Mouse (Mus musculus): ENCODE results near the gene Slit3. TPM values are rescaled to one million over a fixed set of nuclear protein-coding genes. Genes with fewer than 3 reads are reported as not detected.

The Slit3 gene
- total and polyA plus RNA-seq, 3 experiments = 0.76 TPM; not detected in 2

DNA sequence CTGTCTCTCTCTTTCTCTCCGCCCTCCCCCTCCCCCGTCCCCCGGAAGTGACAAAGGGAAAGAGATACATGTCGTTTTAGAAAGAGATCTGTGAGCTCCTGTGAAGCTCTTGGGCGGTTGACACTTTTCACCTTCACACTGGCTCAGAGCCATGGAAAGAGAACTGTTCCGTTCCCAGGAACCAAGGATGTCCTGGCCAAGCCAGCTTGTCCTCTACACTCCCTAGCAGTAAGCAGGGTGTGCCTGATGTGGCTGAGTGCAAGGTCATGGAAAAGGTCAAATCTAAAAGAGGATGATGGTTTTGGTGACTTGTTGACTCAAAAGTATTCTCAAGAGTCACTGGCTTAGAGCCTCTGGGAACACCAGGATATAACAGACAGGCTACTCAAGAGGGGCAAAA lies 219.7 kb downstream of the Slit3 start:
- no peak overlapping the region for H3K4me3 ChIP-seq (ENCODE audit: low read depth, low read length)
- TF ChIP-seq GATA1 (IDR thresholded peaks at IDR 0.05; ENCODE audit: borderline replicate concordance, low read length) = no peak
- TF ChIP-seq TAL1 (conservative IDR thresholded peaks at IDR 0.05; ENCODE audit: low read depth, low read length) = no peak
- no peak for TF ChIP-seq POLR2AphosphoS5 (IDR thresholded peaks at IDR 0.05; ENCODE audit: insufficient replicate concordance, low read depth, low read length)
- no peak for TF ChIP-seq GATA2 (IDR thresholded peaks at IDR 0.05; ENCODE audit: borderline replicate concordance, low read depth, low read length)
- no peak for TF ChIP-seq CTCF (IDR thresholded peaks at IDR 0.05; ENCODE audit: low read depth, low read length)

DNA sequence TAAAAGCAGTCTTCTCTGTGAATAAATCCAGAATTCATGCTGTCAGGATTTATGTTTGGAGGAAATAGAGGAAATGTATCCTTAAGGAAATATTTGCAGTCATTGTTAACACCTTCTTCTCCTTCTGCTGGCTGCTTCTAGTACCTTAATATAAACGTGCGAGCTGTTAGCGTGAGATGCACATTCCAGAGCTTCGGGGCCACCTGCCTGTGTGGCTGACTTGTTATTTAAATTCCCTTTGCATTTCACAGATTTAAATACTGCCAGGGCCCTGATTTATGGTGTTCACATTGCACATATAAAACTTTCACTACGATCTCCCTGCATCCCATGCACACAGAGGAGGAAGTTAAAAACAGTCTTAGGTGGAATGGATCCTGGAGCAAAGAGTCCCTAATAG lies 221.5 kb downstream of the Slit3 start:
- ATAC-seq (ENCODE audit: extremely low read depth, insufficient number of reproducible peaks, low FRiP score, poor library complexity, severe bottlenecking) (no peak), DNase-seq (ENCODE audit: low spot score) (no peak)
- no peaks in the 10 kb centered on the region for H3K27me3 ChIP-seq (ENCODE audit: insufficient read depth, low read length)
- H3K4me3 ChIP-seq (ENCODE audit: low read depth, low read length) = no peak overlapping the region
- peaks cover 72% of the 10 kb centered on the region for H3K9me3 ChIP-seq (replicated peaks)
- no peaks in the 10 kb centered on the region for H3K36me3 ChIP-seq (replicated peaks)
- no peak for TF ChIP-seq TAL1 (conservative IDR thresholded peaks at IDR 0.05; ENCODE audit: low read depth, low read length)
- no peak for TF ChIP-seq GATA2 (IDR thresholded peaks at IDR 0.05; ENCODE audit: borderline replicate concordance, low read depth, low read length)
- TF ChIP-seq CTCF (IDR thresholded peaks at IDR 0.05; ENCODE audit: low read depth, low read length) = no peak
- no peak for TF ChIP-seq POLR2AphosphoS5 (IDR thresholded peaks at IDR 0.05; ENCODE audit: insufficient replicate concordance, low read depth, low read length)
- no peak for TF ChIP-seq GATA1 (IDR thresholded peaks at IDR 0.05; ENCODE audit: borderline replicate concordance, low read length)
- no peaks in the 10 kb centered on the region for H3K4me1 ChIP-seq (ENCODE audit: insufficient read depth, low read depth, low read length)

More for the DNA sequence above, 219.7 kb downstream of the Slit3 start:
- Histone ChIP-seq H3K36me3 (replicated peaks) (no peaks in the 10 kb centered on the region), H3K27me3 (ENCODE audit: insufficient read depth, low read length) (no peaks in the 10 kb centered on the region), H3K9me3 (replicated peaks) (peaks cover 70% of the 10 kb centered on the region), H3K4me1 (ENCODE audit: insufficient read depth, low read depth, low read length) (no peaks in the 10 kb centered on the region)
- DNase-seq (ENCODE audit: low spot score) (no peak), ATAC-seq (ENCODE audit: extremely low read depth, insufficient number of reproducible peaks, low FRiP score, poor library complexity, severe bottlenecking) (no peak)

DNA sequence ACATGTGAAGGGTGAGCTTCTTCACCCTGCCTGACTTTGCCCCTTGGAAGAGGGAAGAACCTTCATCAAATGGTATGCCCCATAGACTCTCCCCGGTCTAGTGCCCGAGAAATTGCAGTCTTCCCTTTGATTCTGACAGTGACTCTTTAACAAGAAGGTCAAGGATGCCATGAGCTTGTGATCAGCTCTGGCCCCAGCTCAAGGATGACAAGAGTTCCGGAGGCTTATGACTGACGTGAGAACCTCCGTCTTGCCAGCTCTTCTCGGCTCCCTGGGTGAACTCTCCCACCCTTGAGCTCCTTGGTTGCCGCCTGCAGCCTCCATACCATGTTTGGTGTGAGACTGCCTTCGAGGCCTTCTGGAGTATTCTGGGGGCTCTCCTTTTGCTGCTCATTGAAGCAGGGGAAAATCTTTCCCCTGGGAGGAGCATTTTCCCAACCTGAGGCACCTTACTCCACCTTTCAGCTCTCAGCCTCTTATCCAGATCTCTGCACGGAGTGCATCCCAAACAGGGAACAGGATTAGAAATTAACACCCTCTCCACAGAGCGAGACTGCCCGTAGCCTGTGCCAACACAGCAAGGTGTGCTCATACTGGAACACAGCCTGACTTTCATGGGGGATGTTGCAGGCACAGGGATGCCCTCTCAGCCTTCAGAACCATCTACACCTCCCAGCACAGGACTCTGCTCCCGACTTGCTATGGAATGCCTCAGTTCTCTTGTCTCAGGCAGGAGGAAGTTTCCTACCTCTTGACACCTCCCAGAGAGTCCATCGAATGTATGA lies 224.9 kb downstream of the Slit3 start:
- H3K4me1 ChIP-seq (ENCODE audit: insufficient read depth, low read depth, low read length) = no peaks in the 10 kb centered on the region
- TF ChIP-seq POLR2AphosphoS5 (IDR thresholded peaks at IDR 0.05; ENCODE audit: insufficient replicate concordance, low read depth, low read length) (no peak), GATA1 (IDR thresholded peaks at IDR 0.05; ENCODE audit: borderline replicate concordance, low read length) (no peak), GATA2 (IDR thresholded peaks at IDR 0.05; ENCODE audit: borderline replicate concordance, low read depth, low read length) (no peak), TAL1 (conservative IDR thresholded peaks at IDR 0.05; ENCODE audit: low read depth, low read length) (no peak), CTCF (IDR thresholded peaks at IDR 0.05; ENCODE audit: low read depth, low read length) (no peak)
- H3K36me3 ChIP-seq (replicated peaks) = no peaks in the 10 kb centered on the region
- no peak overlapping the region for H3K4me3 ChIP-seq (ENCODE audit: low read depth, low read length)
- H3K27me3 ChIP-seq (ENCODE audit: insufficient read depth, low read length) = no peaks in the 10 kb centered on the region
- ATAC-seq (ENCODE audit: extremely low read depth, insufficient number of reproducible peaks, low FRiP score, poor library complexity, severe bottlenecking) = no peak
- DNase-seq (ENCODE audit: low spot score) = no peak
- peaks cover 73% of the 10 kb centered on the region for H3K9me3 ChIP-seq (replicated peaks)

DNA sequence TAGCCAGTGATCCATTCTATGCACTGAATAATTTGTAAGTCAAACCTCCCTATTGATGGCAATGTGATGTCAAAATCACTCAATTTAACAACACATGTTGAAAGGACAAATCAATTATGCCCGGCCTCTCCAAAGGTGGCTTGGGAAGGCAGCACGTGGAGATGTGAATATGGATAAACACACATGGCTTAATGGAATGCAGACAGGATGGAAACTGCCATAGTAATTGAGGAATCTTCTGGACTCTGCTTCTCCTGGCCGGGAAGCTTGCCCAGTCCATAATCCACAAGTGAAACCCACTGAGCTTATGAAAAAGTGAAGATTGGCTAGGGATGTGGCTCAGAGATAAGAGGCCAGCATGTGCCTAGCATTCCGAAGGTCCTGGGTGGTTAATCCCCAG lies 227.1 kb downstream of the Slit3 start:
- Histone ChIP-seq H3K4me3 (ENCODE audit: low read depth, low read length) (no peak overlapping the region), H3K4me1 (ENCODE audit: insufficient read depth, low read depth, low read length) (no peaks in the 10 kb centered on the region), H3K36me3 (replicated peaks) (no peaks in the 10 kb centered on the region), H3K27me3 (ENCODE audit: insufficient read depth, low read length) (no peaks in the 10 kb centered on the region), H3K9me3 (replicated peaks) (peaks cover 72% of the 10 kb centered on the region)
- TF ChIP-seq CTCF (IDR thresholded peaks at IDR 0.05; ENCODE audit: low read depth, low read length) = no peak
- no peak for TF ChIP-seq GATA2 (IDR thresholded peaks at IDR 0.05; ENCODE audit: borderline replicate concordance, low read depth, low read length)
- no peak for TF ChIP-seq TAL1 (conservative IDR thresholded peaks at IDR 0.05; ENCODE audit: low read depth, low read length)
- TF ChIP-seq POLR2AphosphoS5 (IDR thresholded peaks at IDR 0.05; ENCODE audit: insufficient replicate concordance, low read depth, low read length) = no peak
- no peak for TF ChIP-seq GATA1 (IDR thresholded peaks at IDR 0.05; ENCODE audit: borderline replicate concordance, low read length)
- no peak for DNase-seq (ENCODE audit: low spot score)
- ATAC-seq (ENCODE audit: extremely low read depth, insufficient number of reproducible peaks, low FRiP score, poor library complexity, severe bottlenecking) = no peak

DNA sequence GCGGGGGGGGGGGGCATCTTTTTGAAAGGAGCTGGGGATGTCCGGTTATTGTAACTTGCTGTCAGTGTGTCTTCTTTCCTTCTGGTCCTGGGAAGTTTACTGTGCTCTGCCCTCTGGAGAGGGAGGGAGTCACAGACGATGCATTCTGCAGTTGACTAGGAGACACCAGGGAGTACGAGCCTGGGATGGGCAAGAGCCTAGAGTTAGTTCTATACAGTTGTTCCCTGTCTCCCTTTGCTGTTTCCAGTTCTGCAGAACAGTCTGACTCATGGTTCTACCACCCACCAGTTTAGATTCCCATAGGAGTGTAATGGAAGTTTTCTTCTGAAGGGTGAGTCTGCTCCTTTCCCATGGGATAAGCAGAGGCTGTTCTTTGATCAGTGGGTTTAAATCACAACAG lies 229.9 kb downstream of the Slit3 start:
- peaks cover 65% of the 10 kb centered on the region for H3K9me3 ChIP-seq (replicated peaks)
- TF ChIP-seq GATA1 (IDR thresholded peaks at IDR 0.05; ENCODE audit: borderline replicate concordance, low read length) (no peak), GATA2 (IDR thresholded peaks at IDR 0.05; ENCODE audit: borderline replicate concordance, low read depth, low read length) (no peak), CTCF (IDR thresholded peaks at IDR 0.05; ENCODE audit: low read depth, low read length) (no peak), TAL1 (conservative IDR thresholded peaks at IDR 0.05; ENCODE audit: low read depth, low read length) (no peak), POLR2AphosphoS5 (IDR thresholded peaks at IDR 0.05; ENCODE audit: insufficient replicate concordance, low read depth, low read length) (no peak)
- H3K4me3 ChIP-seq (ENCODE audit: low read depth, low read length) = no peak overlapping the region
- no peaks in the 10 kb centered on the region for H3K27me3 ChIP-seq (ENCODE audit: insufficient read depth, low read length)
- H3K36me3 ChIP-seq (replicated peaks) = no peaks in the 10 kb centered on the region
- ATAC-seq (ENCODE audit: extremely low read depth, insufficient number of reproducible peaks, low FRiP score, poor library complexity, severe bottlenecking) = no peak
- no peak for DNase-seq (ENCODE audit: low spot score)
- H3K4me1 ChIP-seq (ENCODE audit: insufficient read depth, low read depth, low read length) = no peaks in the 10 kb centered on the region

DNA sequence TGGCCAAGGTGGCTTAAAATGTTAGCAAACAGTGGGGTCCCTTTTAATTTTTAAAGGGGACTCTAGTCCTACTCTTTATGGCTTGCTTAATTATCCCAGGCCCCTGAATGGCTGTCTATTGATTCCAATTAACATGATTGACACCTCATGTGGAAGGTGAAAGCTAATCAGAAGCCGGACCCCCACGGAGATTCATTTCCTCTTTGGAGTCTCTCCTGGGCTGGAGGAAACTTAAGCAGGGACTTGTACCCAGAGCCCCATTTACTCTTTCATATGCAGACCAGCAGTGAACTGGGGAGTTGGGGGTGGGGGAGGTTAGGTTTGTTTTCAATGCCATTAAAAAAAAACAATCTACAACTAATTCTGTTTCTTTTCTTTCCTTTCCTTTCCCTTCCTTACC lies 230.4 kb downstream of the Slit3 start:
- Histone ChIP-seq H3K27me3 (ENCODE audit: insufficient read depth, low read length) (no peaks in the 10 kb centered on the region), H3K9me3 (replicated peaks) (peaks cover 65% of the 10 kb centered on the region), H3K4me3 (ENCODE audit: low read depth, low read length) (no peak overlapping the region), H3K36me3 (replicated peaks) (no peaks in the 10 kb centered on the region), H3K4me1 (ENCODE audit: insufficient read depth, low read depth, low read length) (no peaks in the 10 kb centered on the region)
- ATAC-seq (ENCODE audit: extremely low read depth, insufficient number of reproducible peaks, low FRiP score, poor library complexity, severe bottlenecking) (no peak), DNase-seq (ENCODE audit: low spot score) (no peak)
- TF ChIP-seq GATA2 (IDR thresholded peaks at IDR 0.05; ENCODE audit: borderline replicate concordance, low read depth, low read length) = no peak
- no peak for TF ChIP-seq CTCF (IDR thresholded peaks at IDR 0.05; ENCODE audit: low read depth, low read length)
- no peak for TF ChIP-seq POLR2AphosphoS5 (IDR thresholded peaks at IDR 0.05; ENCODE audit: insufficient replicate concordance, low read depth, low read length)
- no peak for TF ChIP-seq TAL1 (conservative IDR thresholded peaks at IDR 0.05; ENCODE audit: low read depth, low read length)
- no peak for TF ChIP-seq GATA1 (IDR thresholded peaks at IDR 0.05; ENCODE audit: borderline replicate concordance, low read length)

Data from G1E (cell line).